Mouse (Mus musculus): ENCODE measurements around the gene Scoc. TPM values are rescaled to one million over a fixed set of nuclear protein-coding genes. Genes with fewer than 3 reads are reported as not detected.

Gene Scoc
- polyA plus RNA-seq, 1 experiment from 2014 or later = 73.0 TPM

DNA sequence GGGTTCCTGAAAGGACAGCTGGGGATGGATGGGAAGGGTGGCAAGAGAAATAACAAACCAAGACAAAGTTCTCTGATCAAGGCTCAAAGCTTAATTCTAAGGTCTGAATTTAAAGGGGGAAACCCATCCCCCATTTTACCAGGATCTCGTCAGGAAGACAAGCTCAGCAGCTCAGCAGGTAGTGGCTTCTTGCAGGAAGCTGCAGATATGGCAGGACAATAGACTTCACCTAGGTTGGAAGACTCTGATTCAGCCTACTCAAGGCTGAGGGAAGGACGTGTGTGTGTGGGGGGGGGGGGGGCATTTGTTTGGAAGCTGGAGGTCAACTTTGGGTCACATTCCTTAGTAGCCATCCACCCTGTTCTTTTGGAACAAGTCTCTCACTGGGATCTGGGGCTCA lies 75.3 kb downstream of the Scoc start:
- Histone ChIP-seq H3K4me3 (ENCODE audit: inconsistent target) (no peak overlapping the region), H3K36me3 (ENCODE audit: inconsistent target) (no peaks in the 10 kb centered on the region), H3K79me2 (ENCODE audit: inconsistent target) (no peaks in the 10 kb centered on the region), H3K27ac (no peak overlapping the region)
- WGBS (ENCODE audit: missing documents) = 44% methylated on average over 1 of the region's 2 CpGs

DNA sequence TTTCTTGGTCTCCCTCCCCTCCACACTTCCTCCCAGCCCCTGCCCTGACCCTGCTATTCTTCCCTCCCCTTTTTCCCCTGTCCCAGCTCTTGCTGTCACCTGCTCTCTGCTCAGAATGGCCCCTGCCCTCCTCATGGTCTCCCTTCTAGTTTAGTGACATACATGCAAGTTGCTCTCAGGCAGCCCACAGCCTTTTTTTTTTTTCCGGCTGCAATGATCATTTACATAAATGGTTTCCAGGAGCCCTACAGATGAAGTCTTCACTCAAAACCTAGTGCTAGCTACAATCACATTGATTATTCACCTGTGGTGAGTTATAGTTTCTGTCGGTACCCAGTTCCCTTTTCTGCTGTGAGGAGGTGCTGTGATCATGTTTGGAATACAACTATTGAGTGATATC lies 77.2 kb downstream of the Scoc start:
- no peaks in the 10 kb centered on the region for H3K36me3 ChIP-seq (ENCODE audit: inconsistent target)
- WGBS (ENCODE audit: missing documents) = 76% methylated on average over 2 of the region's 2 CpGs
- no peaks in the 10 kb centered on the region for H3K79me2 ChIP-seq (ENCODE audit: inconsistent target)
- H3K4me3 ChIP-seq (ENCODE audit: inconsistent target) = no peak overlapping the region
- H3K27ac ChIP-seq = no peak overlapping the region

DNA sequence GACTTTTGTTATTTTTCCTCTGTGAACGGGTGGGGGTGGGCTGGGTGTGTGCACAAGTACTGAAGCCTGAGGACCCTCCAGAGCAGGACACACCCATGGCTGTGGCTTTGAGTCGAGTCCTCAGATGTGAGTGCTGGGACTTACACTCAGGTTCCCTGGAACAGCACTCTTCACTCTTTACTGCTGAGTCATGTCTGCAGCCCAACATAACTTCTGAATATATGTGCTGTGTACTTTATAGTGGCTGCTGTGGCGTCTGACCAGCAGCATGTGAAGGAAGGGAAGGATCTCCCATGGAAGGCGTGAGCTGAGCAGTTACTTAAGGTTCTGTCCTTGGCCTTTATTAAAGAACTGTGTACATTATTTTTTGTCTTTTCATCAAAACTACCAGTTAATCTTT lies 78.0 kb downstream of the Scoc start:
- Histone ChIP-seq H3K36me3 (ENCODE audit: inconsistent target) (no peaks in the 10 kb centered on the region), H3K4me3 (ENCODE audit: inconsistent target) (no peak overlapping the region), H3K27ac (no peak overlapping the region), H3K79me2 (ENCODE audit: inconsistent target) (no peaks in the 10 kb centered on the region)
- 40% methylated on average over 4 of the region's 4 CpGs for WGBS (ENCODE audit: missing documents)

Other genes starting within 250 kb of the Scoc start
- gene Ucp1, start 168.0 kb downstream of the Scoc start, polyA plus RNA-seq (2018) = not detected in 3 replicates
- 10.1 to 17.8 TPM (median 13.6 TPM) in 3 replicates for gene Elmod2, start 125.9 kb downstream of the Scoc start, polyA plus RNA-seq (2018)
- gene Mgat4d, start 109.9 kb downstream of the Scoc start, polyA plus RNA-seq (2018) = not detected in 3 replicates
- gene Clgn, start 68.5 kb downstream of the Scoc start, polyA plus RNA-seq (2018) = not detected in 3 replicates
- not detected in 3 replicates for gene Olfr370, start 77.4 kb upstream of the Scoc start, polyA plus RNA-seq (2018)
- 83.2 to 159 TPM (median 130 TPM) in 3 replicates for gene Ndufb7, start 108.3 kb upstream of the Scoc start, polyA plus RNA-seq (2018)
- 128 to 166 TPM (median 160 TPM) in 3 replicates for gene Tecr, start 149.6 kb upstream of the Scoc start, polyA plus RNA-seq (2018)
- 13.5 to 19.5 TPM (median 18.1 TPM) in 3 replicates for gene Dnajb1, start 149.8 kb upstream of the Scoc start, polyA plus RNA-seq (2018)
- gene Gipc1, start 194.3 kb upstream of the Scoc start, polyA plus RNA-seq (2018) = 61.6 to 92.5 TPM (median 64.4 TPM) in 3 replicates
- 0.59 to 8.8 TPM (median 1.3 TPM) in 3 replicates for gene Ptger1, start 208.3 kb upstream of the Scoc start, polyA plus RNA-seq (2018)
- 76.4 to 110 TPM (median 109 TPM) in 3 replicates for gene Pkn1, start 240.8 kb upstream of the Scoc start, polyA plus RNA-seq (2018)

Measured in macrophage (primary cell).